Mouse (Mus musculus): ENCODE data around the gene Ifi27l2a. TPM values are rescaled to one million over a fixed set of nuclear protein-coding genes. Genes with fewer than 3 reads are reported as not detected.
A peak's percentile ranks its signal among the peaks of the same experiment; 100 is the strongest.

The Ifi27l2a gene
- total and polyA plus RNA-seq, 3 experiments = 81.1 to 262 (median 133) TPM

- Histone ChIP-seq H3K4me2 (ENCODE audit: insufficient read depth, low read depth, poor library complexity, severe bottlenecking) (no peak overlapping the region), H3K4me3 (replicated peaks in 1 of 3; ENCODE audit: low read depth in 2 of 3, low read length in 2 of 3, poor library complexity in 1 of 3) (no peak overlapping the region), H3K4me1 (ENCODE audit: control insufficient read depth in 1 of 2, insufficient read depth in 2 of 2) (peaks cover 10 to 43% of the 10 kb centered on the region in 2 experiments), H3K9ac (ENCODE audit: insufficient read depth, low read depth) (no peak overlapping the region), H3K36me3 (replicated peaks in 1 of 2; ENCODE audit: control insufficient read depth in 1 of 2, insufficient read depth in 1 of 2, low read length in 1 of 2) (no peaks in the 10 kb centered on the region), H3K27ac (ENCODE audit: insufficient read depth, low read depth) (no peak overlapping the region), H3K9me3 (replicated peaks; ENCODE audit: low read length) (no peaks in the 10 kb centered on the region), H3K79me2 (replicated peaks; ENCODE audit: control insufficient read depth, extremely low read depth, insufficient read depth, poor library complexity, severe bottlenecking) (no peaks in the 10 kb centered on the region), H3K27me3 (replicated peaks) (peaks cover 8% of the 10 kb centered on the region)
- TF ChIP-seq POLR2AphosphoS2 (IDR thresholded peaks at IDR 0.05; ENCODE audit: low read depth, low read length) = no peak
- DNase-seq (ENCODE audit: extremely low read depth) = peak; percentile 20
- dilution Hi-C loops (cut with MboI; ENCODE audit: extremely low pct_ligation_motif_present, extremely low pct_unique_long_range_greater_than_20kb, low sequenced_read_pairs) (no loop called here), in situ Hi-C loops (cut with MboI; ENCODE audit: low pct_ligation_motif_present, low pct_unique_long_range_greater_than_20kb, low sequenced_read_pairs) (loop anchor here (5.0 kb wide), 1 partner anchor 64 kb away; the partner anchor contains the start of gene Ddx24)
These were observed 47.7 kb upstream of the Ifi27l2a start for GRCm38 (mm10) chr12:103491091-103491730.

GRCm38 (mm10) chr12:103487750-103488149 is 44.3 kb upstream of the Ifi27l2a start:
- in situ Hi-C loops (cut with MboI; ENCODE audit: low pct_ligation_motif_present, low pct_unique_long_range_greater_than_20kb, low sequenced_read_pairs) (no loop called here), dilution Hi-C loops (cut with MboI; ENCODE audit: extremely low pct_ligation_motif_present, extremely low pct_unique_long_range_greater_than_20kb, low sequenced_read_pairs) (no loop called here)
- no peaks in the 10 kb centered on the region for H3K79me2 ChIP-seq (replicated peaks; ENCODE audit: control insufficient read depth, extremely low read depth, insufficient read depth, poor library complexity, severe bottlenecking)
- no peak overlapping the region for H3K4me2 ChIP-seq (ENCODE audit: insufficient read depth, low read depth, poor library complexity, severe bottlenecking)
- H3K27ac ChIP-seq (ENCODE audit: insufficient read depth, low read depth) = no peak overlapping the region
- H3K4me1 ChIP-seq (ENCODE audit: control insufficient read depth in 1 of 2, insufficient read depth in 2 of 2) = peaks cover 13 to 20% of the 10 kb centered on the region in 2 experiments
- TF ChIP-seq BHLHE40 (IDR thresholded peaks at IDR 0.05; ENCODE audit: low read depth, low read length) (no peak), USF1 (IDR thresholded peaks at IDR 0.05; ENCODE audit: low read depth, low read length) (no peak), JUN (IDR thresholded peaks at IDR 0.05; ENCODE audit: insufficient read depth, low read depth, low read length) (no peak), TCF12 (IDR thresholded peaks at IDR 0.05; ENCODE audit: low read depth, low read length) (no peak), MYC (IDR thresholded peaks at IDR 0.05; ENCODE audit: low read depth, low read length) (no peak), IRF4 (IDR thresholded peaks at IDR 0.05; ENCODE audit: low read depth, low read length) (no peak), MAZ (IDR thresholded peaks at IDR 0.05; ENCODE audit: low read depth, low read length) (no peak), CTCF (conservative IDR thresholded peaks at IDR 0.05 in 1 of 2, IDR thresholded peaks at IDR 0.05 in 1 of 2; ENCODE audit: low read depth in 2 of 2, low read length in 2 of 2) (no peak), ETS1 (conservative IDR thresholded peaks at IDR 0.05; ENCODE audit: low read depth, low read length) (no peak)
- peaks cover 12% of the 10 kb centered on the region for H3K27me3 ChIP-seq (replicated peaks)
- H3K4me3 ChIP-seq (replicated peaks in 1 of 3; ENCODE audit: low read depth in 2 of 3, low read length in 2 of 3, poor library complexity in 1 of 3) = no peak overlapping the region
- H3K9me3 ChIP-seq (replicated peaks; ENCODE audit: low read length) = no peaks in the 10 kb centered on the region
- no peaks in the 10 kb centered on the region for H3K36me3 ChIP-seq (replicated peaks in 1 of 2; ENCODE audit: control insufficient read depth in 1 of 2, insufficient read depth in 1 of 2, low read length in 1 of 2)
- H3K9ac ChIP-seq (ENCODE audit: insufficient read depth, low read depth) = no peak overlapping the region
- no peak for DNase-seq (ENCODE audit: extremely low read depth)

DNA sequence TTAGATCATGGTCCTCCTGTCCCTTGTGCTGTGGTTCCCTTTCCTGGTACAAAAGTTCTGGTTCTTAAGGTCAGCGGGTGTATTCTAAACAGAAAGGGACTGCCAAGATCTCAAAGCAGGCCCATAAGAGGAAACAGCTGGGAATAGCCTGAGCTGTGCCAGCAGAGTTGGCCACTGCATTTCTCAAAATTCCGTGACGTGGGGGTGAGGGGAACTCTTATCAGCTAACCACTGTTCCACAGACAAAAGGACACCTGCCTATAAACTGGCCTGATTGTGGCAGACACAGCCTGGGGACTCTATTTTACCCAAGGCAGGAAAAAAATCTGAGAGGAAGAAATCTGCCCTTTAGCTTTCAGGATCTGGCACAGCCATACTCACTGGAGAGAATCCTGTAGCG is 43.8 kb upstream of the Ifi27l2a start:
- no peak overlapping the region for H3K4me2 ChIP-seq (ENCODE audit: insufficient read depth, low read depth, poor library complexity, severe bottlenecking)
- H3K9ac ChIP-seq (ENCODE audit: insufficient read depth, low read depth) = no peak overlapping the region
- no peak overlapping the region for H3K27ac ChIP-seq (ENCODE audit: insufficient read depth, low read depth)
- no peaks in the 10 kb centered on the region for H3K79me2 ChIP-seq (replicated peaks; ENCODE audit: control insufficient read depth, extremely low read depth, insufficient read depth, poor library complexity, severe bottlenecking)
- no peak overlapping the region for H3K4me3 ChIP-seq (replicated peaks in 1 of 3; ENCODE audit: low read depth in 2 of 3, low read length in 2 of 3, poor library complexity in 1 of 3)
- peaks cover 12% of the 10 kb centered on the region for H3K27me3 ChIP-seq (replicated peaks)
- H3K9me3 ChIP-seq (replicated peaks; ENCODE audit: low read length) = no peaks in the 10 kb centered on the region
- DNase-seq (ENCODE audit: extremely low read depth) = no peak
- in situ Hi-C loops (cut with MboI; ENCODE audit: low pct_ligation_motif_present, low pct_unique_long_range_greater_than_20kb, low sequenced_read_pairs) = no loop called here
- H3K36me3 ChIP-seq (replicated peaks in 1 of 2; ENCODE audit: control insufficient read depth in 1 of 2, insufficient read depth in 1 of 2, low read length in 1 of 2) = no peaks in the 10 kb centered on the region
- peaks cover 13 to 15% of the 10 kb centered on the region in 2 experiments for H3K4me1 ChIP-seq (ENCODE audit: control insufficient read depth in 1 of 2, insufficient read depth in 2 of 2)
- no peak for TF ChIP-seq RAD21 (IDR thresholded peaks at IDR 0.05; ENCODE audit: low read depth, low read length)
- TF ChIP-seq USF2 (conservative IDR thresholded peaks at IDR 0.05; ENCODE audit: low read depth, low read length) = no peak
- TF ChIP-seq CTCF (conservative IDR thresholded peaks at IDR 0.05 in 1 of 2, IDR thresholded peaks at IDR 0.05 in 1 of 2; ENCODE audit: low read depth in 2 of 2, low read length in 2 of 2) = no peak
- no peak for TF ChIP-seq MXI1 (IDR thresholded peaks at IDR 0.05; ENCODE audit: low read depth, low read length)
- no peak for TF ChIP-seq POLR2AphosphoS2 (IDR thresholded peaks at IDR 0.05; ENCODE audit: low read depth, low read length)
- no peak for TF ChIP-seq TBP (conservative IDR thresholded peaks at IDR 0.05; ENCODE audit: low read depth, low read length)
- dilution Hi-C loops (cut with MboI; ENCODE audit: extremely low pct_ligation_motif_present, extremely low pct_unique_long_range_greater_than_20kb, low sequenced_read_pairs) = no loop called here
